In genomic region chr1:68834686-68835085, GRCm38 (mm10) we compare ENCODE assay signal across 24 mouse cellular contexts.
DNase-seq lines count a peak whose midpoint lies in the region; ATAC-seq and TF ChIP-seq lines count a peak whose summit lies in the region.
"Had no signal": no experiment of that assay in that cellular context is flagged by ENCODE, and none has a peak within 500 bp of the region (broad histone marks: within the 10 kb centered on the region; RNA-seq: fewer than 3 reads in every experiment).

No protein-coding gene starts in this region.

- H3K27me3 ChIP-seq in forebrain, embryonic 14.5 days (replicated peaks; ENCODE audit: control insufficient read depth, insufficient read depth, low read length), result no peaks in the 10 kb centered on the region
- H3K27me3 ChIP-seq in forebrain, postnatal 0 days (ENCODE audit: insufficient read depth, low read length), result no peaks in the 10 kb centered on the region
- H3K27me3 ChIP-seq in midbrain, postnatal 0 days (ENCODE audit: insufficient read depth, low read length), result no peaks in the 10 kb centered on the region
- no peaks in the 10 kb centered on the region for H3K27me3 ChIP-seq in midbrain, embryonic 13.5 days
- H3K27me3 ChIP-seq: embryonic facial prominence, embryonic 15.5 days; forebrain, embryonic 15.5 days; hindbrain, embryonic 13.5 days had no signal

- no peak for TF ChIP-seq CTCF in forebrain, postnatal 0 days (IDR thresholded peaks at IDR 0.05; ENCODE audit: low read depth)
- TF ChIP-seq CTCF in midbrain, postnatal 0 days (IDR thresholded peaks at IDR 0.05), result no peak

- H3K4me3 ChIP-seq in forebrain, embryonic 14.5 days (ENCODE audit: low read depth, low read length), result no peak overlapping the region
- H3K4me3 ChIP-seq in forebrain, postnatal 0 days (ENCODE audit: low read depth, low read length), result no peak overlapping the region
- no peak overlapping the region for H3K4me3 ChIP-seq in midbrain, postnatal 0 days (ENCODE audit: low read depth, low read length)
- no peak overlapping the region for H3K4me3 ChIP-seq in midbrain, embryonic 13.5 days (replicated peaks)
- H3K4me3 ChIP-seq: embryonic facial prominence, embryonic 15.5 days; forebrain, embryonic 15.5 days; heart, adult 2 months; hindbrain, embryonic 13.5 days had no signal

- no peak overlapping the region for H3K27ac ChIP-seq in forebrain, embryonic 14.5 days (ENCODE audit: low read depth, low read length)
- H3K27ac ChIP-seq in forebrain, postnatal 0 days (ENCODE audit: low read depth, low read length), result no peak overlapping the region
- no peak overlapping the region for H3K27ac ChIP-seq in midbrain, postnatal 0 days (ENCODE audit: low read depth, low read length)
- H3K27ac ChIP-seq in midbrain, embryonic 13.5 days, result no peak overlapping the region
- H3K27ac ChIP-seq: embryonic facial prominence, embryonic 15.5 days; forebrain, embryonic 15.5 days; heart, adult 2 months; hindbrain, embryonic 13.5 days had no signal

- peak; percentile 6 for DNase-seq in cerebellum, adult 9-10 months
- no peak for DNase-seq in cerebellum, postnatal 25 days
- peak; percentile 37 for DNase-seq in forebrain, embryonic 14.5 days (ENCODE audit: low spot score)
- no peak for DNase-seq in forebrain, postnatal 0 days
- DNase-seq in midbrain, postnatal 0 days (ENCODE audit: low spot score), result peak; percentile 41
- DNase-seq: adrenal gland, adult 8-10 months; adrenal gland, postnatal 25 days; cerebellum, adult 11-12 months; cerebellum, adult 8-10 months; cerebellum, postnatal 36 days; embryo, embryonic 11 days; gastrocnemius, postnatal 10 days; gastrocnemius, postnatal 36 days; heart, adult 2 months; kidney, adult 2 months had no signal

- H3K36me3 ChIP-seq in forebrain, embryonic 14.5 days (ENCODE audit: control insufficient read depth, insufficient read depth, low read length), result no peaks in the 10 kb centered on the region
- H3K36me3 ChIP-seq in forebrain, postnatal 0 days (ENCODE audit: insufficient read depth), result no peaks in the 10 kb centered on the region
- H3K36me3 ChIP-seq in midbrain, postnatal 0 days (ENCODE audit: insufficient read depth, low read length), result no peaks in the 10 kb centered on the region
- no peaks in the 10 kb centered on the region for H3K36me3 ChIP-seq in midbrain, embryonic 13.5 days
- H3K36me3 ChIP-seq: embryonic facial prominence, embryonic 15.5 days; forebrain, embryonic 15.5 days; hindbrain, embryonic 13.5 days had no signal

- H3K9ac ChIP-seq in forebrain, embryonic 14.5 days (ENCODE audit: low read length), result no peak overlapping the region
- H3K9ac ChIP-seq in forebrain, postnatal 0 days, result no peak overlapping the region
- no peak overlapping the region for H3K9ac ChIP-seq in midbrain, postnatal 0 days (replicated peaks; ENCODE audit: low read length, poor library complexity, severe bottlenecking)
- H3K9ac ChIP-seq in midbrain, embryonic 13.5 days (replicated peaks), result no peak overlapping the region
- H3K9ac ChIP-seq: embryonic facial prominence, embryonic 15.5 days; forebrain, embryonic 15.5 days; hindbrain, embryonic 13.5 days had no signal

- WGBS in forebrain, embryonic 14.5 days, result 55% methylated on average over 3 of the region's 3 CpGs
- WGBS in forebrain, postnatal 0 days, result 59% methylated on average over 3 of the region's 3 CpGs
- WGBS in midbrain, postnatal 0 days, result 74% methylated on average over 3 of the region's 3 CpGs
- WGBS in midbrain, embryonic 13.5 days, result 85% methylated on average over 3 of the region's 3 CpGs

- no peak overlapping the region for H3K4me2 ChIP-seq in forebrain, embryonic 14.5 days (ENCODE audit: low read length)
- H3K4me2 ChIP-seq in forebrain, postnatal 0 days (ENCODE audit: low read depth), result no peak overlapping the region
- no peak overlapping the region for H3K4me2 ChIP-seq in midbrain, postnatal 0 days (ENCODE audit: low read depth, low read length, poor library complexity, severe bottlenecking)
- H3K4me2 ChIP-seq in midbrain, embryonic 13.5 days (replicated peaks), result no peak overlapping the region
- H3K4me2 ChIP-seq: embryonic facial prominence, embryonic 15.5 days; forebrain, embryonic 15.5 days; heart, embryonic 11.5 days; hindbrain, embryonic 13.5 days had no signal

- no peaks in the 10 kb centered on the region for H3K9me3 ChIP-seq in forebrain, embryonic 14.5 days (replicated peaks; ENCODE audit: control insufficient read depth, low read length)
- no peaks in the 10 kb centered on the region for H3K9me3 ChIP-seq in forebrain, postnatal 0 days (ENCODE audit: low read length)
- H3K9me3 ChIP-seq in midbrain, postnatal 0 days (ENCODE audit: low read length), result no peaks in the 10 kb centered on the region
- H3K9me3 ChIP-seq in midbrain, embryonic 13.5 days, result no peaks in the 10 kb centered on the region
- H3K9me3 ChIP-seq: embryonic facial prominence, embryonic 15.5 days; forebrain, embryonic 15.5 days; hindbrain, embryonic 13.5 days had no signal

- no peak for ATAC-seq in forebrain, embryonic 14.5 days
- no peak for ATAC-seq in forebrain, postnatal 0 days
- ATAC-seq in midbrain, postnatal 0 days (ENCODE audit: low FRiP score), result no peak
- ATAC-seq in midbrain, embryonic 13.5 days, result no peak
- ATAC-seq: activated CD4-positive, CD25-positive, alpha-beta regulatory T cell, adult 4 months; forebrain, embryonic 15.5 days; hindbrain, embryonic 16.5 days; inflammation-experienced regulatory T-cells, adult 6 months; intestine, embryonic 16.5 days had no signal

- peaks cover 4% of the 10 kb centered on the region; the same call in 1 of the 2 replicates for H3K4me1 ChIP-seq in forebrain, embryonic 14.5 days (ENCODE audit: control insufficient read depth, insufficient read depth, low read length)
- no peaks in the 10 kb centered on the region for H3K4me1 ChIP-seq in forebrain, postnatal 0 days (ENCODE audit: insufficient read depth)
- no peaks in the 10 kb centered on the region for H3K4me1 ChIP-seq in midbrain, postnatal 0 days (ENCODE audit: insufficient read depth, low read length)
- H3K4me1 ChIP-seq in midbrain, embryonic 13.5 days (replicated peaks), result peaks cover 17% of the 10 kb centered on the region
- H3K4me1 ChIP-seq: embryonic facial prominence, embryonic 15.5 days had no signal

Comparison
In these comparisons a context has a peak if more than half of its experiments do, and no peak if none do; other contexts are left out.
1. DNase-seq: peak in cerebellum, adult 9-10 months (single experiment), forebrain, embryonic 14.5 days (single experiment) and midbrain, postnatal 0 days (single experiment); none in cerebellum, postnatal 25 days (0 of 2) and forebrain, postnatal 0 days (single experiment).